Mouse (Mus musculus): ENCODE measurements around the gene Lmx1a.

The Lmx1a gene

DNA sequence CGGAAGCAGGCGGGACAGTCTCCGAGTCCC lies at the start of gene Lmx1a:
Lmx1a (plus strand) TSS at position 6 of the 30 bp plus-strand sequence.
- no peak for DNase-seq

DNA sequence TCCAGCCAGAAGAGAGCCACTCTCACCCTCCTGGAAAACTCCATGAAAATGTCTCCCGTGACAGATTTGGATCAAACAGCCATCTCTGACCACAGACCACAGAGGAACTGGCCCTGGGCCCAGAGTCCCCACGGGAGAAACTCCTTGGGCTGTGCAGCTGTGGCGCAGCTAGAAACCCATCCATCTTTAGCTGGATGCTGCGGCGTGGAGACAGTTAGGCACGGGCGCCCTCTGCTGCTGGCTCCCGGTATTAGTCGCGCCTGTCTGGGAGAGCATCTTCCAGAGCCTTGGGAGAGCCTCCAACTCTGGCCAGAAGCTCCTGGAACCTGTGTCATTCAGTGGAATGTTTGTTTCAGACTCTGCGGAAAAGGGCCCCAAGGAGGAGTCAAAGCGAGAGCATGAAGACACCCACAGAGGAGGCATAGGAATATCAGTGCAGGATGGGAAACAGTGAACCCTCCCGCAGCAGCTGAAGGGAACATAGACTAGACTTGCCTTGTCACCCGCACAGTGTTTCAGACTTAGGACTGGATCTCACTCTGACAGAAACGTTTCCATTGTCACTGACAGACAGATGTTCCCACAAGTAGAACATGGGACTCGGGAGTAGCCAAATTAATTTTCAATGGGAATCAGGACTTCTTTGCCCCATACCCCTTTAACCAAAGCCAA lies 44.0 kb upstream of the Lmx1a start:
- DNase-seq: peak; percentile 79 to 90

GRCm38 (mm10) chr1:167648670-167649069 lies 40.4 kb upstream of the Lmx1a start:
- no peak for DNase-seq

DNA sequence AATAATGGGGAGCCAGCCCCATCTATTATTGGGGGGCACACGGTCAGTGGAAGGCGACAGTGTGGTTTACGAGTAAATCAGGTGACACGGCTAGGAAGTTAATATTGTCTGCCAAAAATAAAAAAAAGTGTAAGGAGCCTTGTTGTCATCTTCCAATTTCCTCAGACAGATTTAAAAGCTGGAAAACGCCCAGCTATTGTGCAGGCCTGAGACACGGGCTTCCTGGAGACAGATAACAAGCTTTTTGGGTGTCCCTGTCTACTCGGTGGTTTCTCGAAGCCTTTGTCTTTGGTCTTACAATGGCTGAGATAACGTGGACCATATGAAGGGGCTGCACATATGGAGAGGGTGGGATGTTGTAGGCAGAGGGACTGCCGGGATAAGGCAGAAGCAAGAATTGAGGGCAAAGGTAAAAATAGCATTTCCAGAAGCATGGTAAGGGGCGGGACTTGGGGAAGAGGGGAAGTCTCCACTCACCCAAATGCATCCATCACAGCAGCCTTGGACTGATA lies 39.9 kb upstream of the Lmx1a start:
- DNase-seq: peak; percentile 46 to 62

- DNase-seq: no peak
Observed at GRCm38 (mm10) chr1:167652336-167652735, 36.7 kb upstream of the Lmx1a start.

GRCm38 (mm10) chr1:167659065-167659464 lies 30.0 kb upstream of the Lmx1a start:
- no peak for DNase-seq

- peak; percentile 59 to 63 for DNase-seq
Observed at GRCm38 (mm10) chr1:167660521-167661101, 28.4 kb upstream of the Lmx1a start.

- DNase-seq: peak; percentile 9 to 41
Observed at GRCm38 (mm10) chr1:167661123-167661522, 27.9 kb upstream of the Lmx1a start.

DNA sequence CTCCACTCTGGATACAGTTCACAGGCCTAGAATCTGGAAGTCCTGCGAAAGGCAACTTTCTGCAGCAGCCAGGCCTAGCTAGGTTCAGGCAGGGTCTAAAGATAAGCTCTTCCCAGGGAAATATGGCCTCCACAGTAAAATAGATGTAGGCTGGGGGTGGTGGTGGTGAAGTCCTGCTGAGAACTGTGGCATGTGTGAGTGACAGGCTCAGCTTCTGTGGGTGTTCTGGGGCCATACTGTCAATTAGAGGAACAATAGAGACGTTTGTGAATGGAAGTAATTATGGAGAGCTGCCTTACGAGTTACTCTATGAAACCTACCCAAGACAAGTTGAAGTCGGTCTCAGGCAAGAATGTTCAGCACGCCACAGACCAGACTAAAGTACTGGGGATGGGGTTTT lies 25.9 kb upstream of the Lmx1a start:
- no peak for DNase-seq

DNA sequence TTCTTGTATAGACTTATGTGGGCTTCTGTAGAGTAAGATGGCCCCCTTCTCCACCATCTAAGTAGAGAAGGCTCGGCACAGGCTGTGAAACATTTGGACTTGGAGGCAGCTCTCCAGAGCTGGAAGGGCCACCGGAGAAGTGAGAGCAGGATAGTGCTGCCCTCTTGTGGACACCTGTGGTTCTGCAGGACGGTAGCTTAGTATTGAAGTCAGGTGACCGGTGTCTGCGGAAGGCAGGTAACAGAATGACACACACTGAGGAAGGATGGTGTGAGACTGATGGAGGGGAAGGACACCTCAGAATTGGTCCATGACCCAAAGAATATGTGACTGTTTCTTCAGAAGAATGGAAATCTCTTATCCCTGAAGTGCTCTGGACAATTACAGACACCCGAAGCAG lies 19.2 kb upstream of the Lmx1a start:
- peak; percentile 68 to 86 for DNase-seq

DNA sequence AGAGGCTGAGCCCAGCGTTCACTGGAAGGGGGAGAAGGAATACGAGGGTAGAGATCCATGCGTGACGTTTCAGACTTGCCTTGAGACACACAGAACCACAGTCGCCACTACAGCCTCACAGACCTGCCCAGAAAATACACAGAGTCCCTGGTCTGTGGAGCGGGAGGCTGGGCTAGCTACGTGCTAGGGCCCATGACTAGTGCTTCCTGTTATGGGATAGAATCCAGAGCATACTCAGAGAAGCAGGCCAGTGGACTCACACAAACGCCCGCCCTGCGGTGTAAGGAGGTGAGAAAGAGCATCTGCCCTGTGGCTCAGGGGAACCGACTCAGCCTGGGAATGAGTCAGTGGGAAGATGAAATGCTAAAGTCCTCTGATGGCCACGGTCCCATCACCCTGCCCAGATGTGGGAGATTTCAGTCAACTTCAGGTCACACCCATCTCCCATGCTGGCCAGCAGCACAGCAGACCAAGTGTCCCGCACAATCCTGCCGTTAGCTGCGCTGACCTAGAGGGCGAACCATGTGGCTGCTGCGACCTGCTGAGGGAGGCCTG lies 16.5 kb upstream of the Lmx1a start:
- DNase-seq: no peak

DNA sequence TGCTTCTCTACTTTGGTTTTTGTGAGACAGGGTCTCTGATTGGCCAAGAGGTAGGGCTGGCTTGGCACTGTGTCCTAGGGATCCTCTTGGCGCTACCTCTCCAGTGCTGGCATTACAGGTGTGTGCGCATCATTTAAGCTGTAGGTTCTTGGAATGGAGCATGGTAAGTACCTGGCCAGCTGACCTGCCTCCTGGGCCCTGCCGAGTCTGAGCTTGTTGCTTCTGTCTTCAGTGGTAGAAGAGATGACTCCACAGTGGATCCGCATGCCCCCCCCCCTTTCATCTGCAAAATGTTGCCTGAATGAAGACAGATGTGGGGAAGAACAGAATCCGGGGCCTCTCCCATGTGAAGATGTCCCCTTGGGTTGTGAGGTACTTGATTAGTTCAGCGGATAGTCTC lies 10.0 kb upstream of the Lmx1a start:
- DNase-seq: no peak

GRCm38 (mm10) chr1:167688001-167688346 lies 1.1 kb upstream of the Lmx1a start:
- no peak for DNase-seq

- peak; percentile 45 to 65 for DNase-seq
Observed at GRCm38 (mm10) chr1:167688347-167689231, 448 bp upstream of the Lmx1a start.

- no peak for DNase-seq
Observed at GRCm38 (mm10) chr1:167689262-167690137, 463 bp downstream of the Lmx1a start.

GRCm38 (mm10) chr1:167690138-167690710 lies 1.2 kb downstream of the Lmx1a start:
- no peak for DNase-seq

DNA sequence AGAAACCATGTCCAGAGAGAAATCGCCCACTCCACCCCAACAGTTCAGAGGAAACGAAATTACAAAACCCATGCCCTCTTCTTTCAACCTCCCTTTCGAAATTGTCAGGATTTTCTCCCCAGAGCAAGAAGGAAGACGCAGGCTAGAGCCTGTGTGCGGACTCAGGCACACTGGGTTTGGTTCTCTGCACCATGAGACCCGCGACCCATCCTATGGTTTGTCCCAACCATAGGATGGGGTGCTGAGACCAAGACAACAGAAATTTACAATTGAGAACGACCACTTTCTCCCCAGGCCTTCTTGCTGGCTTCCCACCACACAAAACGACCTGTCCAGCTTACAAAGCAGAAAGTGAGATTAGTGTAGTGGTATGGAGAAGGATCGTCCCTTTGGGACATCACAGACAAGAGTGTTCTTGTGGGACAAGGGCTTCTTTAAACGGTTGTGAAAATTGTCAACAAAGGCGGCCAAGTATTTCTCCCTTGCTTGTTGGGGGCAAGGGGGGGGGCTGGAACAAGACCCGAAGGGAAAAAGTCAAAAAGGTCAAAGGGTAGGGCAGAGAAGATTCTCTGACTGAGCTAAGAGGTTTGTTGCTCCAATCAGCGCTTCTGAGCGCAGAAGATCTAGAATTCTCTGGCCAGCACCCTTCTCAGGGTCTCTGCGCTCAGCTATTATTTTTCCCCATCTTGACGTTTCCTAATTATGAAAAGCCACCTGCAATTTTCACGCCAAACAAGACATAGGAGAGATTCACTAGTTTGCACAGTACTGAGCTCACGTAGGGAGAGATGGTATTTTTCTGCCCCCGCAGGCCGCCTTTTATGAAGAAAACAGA lies 1.9 kb downstream of the Lmx1a start:
- DNase-seq: no peak

DNA sequence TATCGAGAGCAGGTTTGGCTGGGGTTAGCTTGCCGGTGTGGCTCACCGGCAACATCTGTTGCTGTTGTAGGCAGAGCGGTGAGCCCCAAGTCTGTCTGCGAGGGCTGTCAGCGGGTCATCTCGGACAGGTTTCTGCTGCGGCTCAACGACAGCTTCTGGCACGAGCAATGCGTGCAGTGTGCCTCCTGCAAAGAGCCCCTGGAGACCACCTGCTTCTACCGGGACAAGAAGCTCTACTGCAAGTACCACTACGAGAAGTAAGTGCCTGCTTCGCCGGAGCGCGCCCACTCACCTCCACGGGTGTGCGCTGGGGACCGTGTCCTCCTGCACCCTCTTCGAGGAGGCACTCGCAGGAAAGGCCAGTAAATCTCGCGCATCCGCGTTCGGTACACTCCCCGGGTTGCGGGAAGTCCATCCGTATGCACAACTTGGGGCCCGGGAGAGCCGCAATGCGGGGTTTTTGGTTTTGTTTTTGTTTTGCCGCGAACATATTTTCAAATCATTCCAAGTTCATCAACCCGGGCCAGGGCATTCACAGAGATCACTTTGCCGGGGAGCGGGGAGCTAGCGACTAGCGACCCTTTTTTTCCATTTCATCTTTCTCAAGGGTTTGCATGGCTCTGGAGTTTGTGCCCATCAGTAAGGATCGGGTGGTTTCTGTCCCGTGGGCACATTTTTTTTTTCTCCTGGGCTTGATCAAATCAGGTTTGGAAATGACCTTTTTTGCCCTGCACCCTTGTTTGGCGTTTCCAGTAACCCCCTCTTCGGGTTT lies 3.1 kb downstream of the Lmx1a start:
- no peak for DNase-seq

DNA sequence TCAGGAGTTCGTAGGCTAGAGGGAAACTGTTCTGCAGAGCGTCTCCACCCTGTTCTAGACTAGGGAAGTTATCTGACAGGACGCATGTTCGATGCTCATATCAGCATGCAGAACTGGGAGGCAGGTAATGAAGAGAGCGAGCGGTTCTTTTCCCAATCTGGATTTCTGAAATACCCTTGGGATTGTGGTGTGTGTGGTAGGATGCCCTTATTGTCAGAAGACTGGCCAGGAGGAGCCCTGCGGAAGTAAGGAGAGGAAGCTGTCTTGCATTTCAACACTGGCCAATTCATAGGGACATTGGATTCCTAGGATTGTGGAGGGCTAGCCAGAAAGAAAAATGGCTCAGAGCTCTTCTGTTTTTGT lies 3.6 kb downstream of the Lmx1a start:
- no peak for DNase-seq

DNA sequence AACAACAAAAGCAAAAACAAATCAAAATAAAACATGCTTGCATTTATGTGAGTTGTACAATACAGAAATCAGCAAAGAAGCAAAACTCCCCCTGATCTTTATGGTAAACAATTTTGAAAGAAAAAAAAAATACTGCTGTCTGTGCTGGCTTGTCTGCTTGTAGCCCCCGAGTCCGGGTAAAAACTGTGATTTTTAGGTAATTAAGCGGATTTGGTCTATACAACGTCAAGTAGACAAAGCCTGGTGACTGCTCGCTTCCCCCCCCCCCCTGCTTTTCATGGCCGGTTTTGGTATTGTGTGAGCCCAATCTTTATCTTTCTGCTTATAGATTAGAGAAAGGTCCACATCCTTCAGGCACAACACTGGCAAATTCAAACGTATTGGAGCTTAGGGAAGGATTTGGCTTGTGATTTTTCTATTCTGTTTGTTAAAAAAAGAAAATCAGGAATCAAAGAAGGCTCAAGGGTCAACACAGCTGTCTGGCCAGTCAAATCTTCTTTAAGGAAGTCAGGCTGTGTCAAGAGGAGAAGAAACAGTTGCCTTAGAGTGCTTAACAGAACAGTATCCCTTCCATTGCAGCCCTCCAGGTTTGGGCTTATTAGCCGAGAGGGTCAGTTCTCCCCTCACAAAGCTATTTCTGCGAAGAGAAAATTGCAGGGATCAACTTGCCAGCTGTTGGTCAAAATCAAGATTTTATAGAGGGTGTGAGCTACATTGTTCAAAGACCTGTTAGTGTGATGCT lies 4.6 kb downstream of the Lmx1a start:
- DNase-seq: no peak
